Mouse (Mus musculus): ENCODE data around the gene Csf3. TPM values are rescaled to one million over a fixed set of nuclear protein-coding genes. Genes with fewer than 3 reads are reported as not detected.
"Not testable (repeated sequence)": the region's sequence is repeated elsewhere in the genome, so short reads cannot be mapped to it uniquely, and the experiment has no call there.

Csf3 gene
- total RNA-seq, 4 experiments from 2014 or later = not detected

GRCm38 (mm10) chr11:98696454-98697216, 4.4 kb upstream of the Csf3 start:
- DNase-seq (ENCODE audit: low spot score in 2 of 2) = no peak

GRCm38 (mm10) chr11:98697225-98697624, 3.8 kb upstream of the Csf3 start:
- no peak for DNase-seq (ENCODE audit: low spot score in 2 of 2)

- DNase-seq (ENCODE audit: low spot score in 2 of 2) = no peak
Measured at GRCm38 (mm10) chr11:98698849-98699640, 2.0 kb upstream of the Csf3 start.

- DNase-seq (ENCODE audit: low spot score in 2 of 2) = peak in 1 of 2 experiments; percentile 79
Measured at GRCm38 (mm10) chr11:98699911-98700310, 1.2 kb upstream of the Csf3 start.

GRCm38 (mm10) chr11:98702323-98702722, 1.3 kb downstream of the Csf3 start:
- DNase-seq (ENCODE audit: low spot score in 2 of 2) = no peak

- no peak for DNase-seq (ENCODE audit: low spot score in 2 of 2)
Measured at GRCm38 (mm10) chr11:98705021-98705420, 4.0 kb downstream of the Csf3 start.

GRCm38 (mm10) chr11:98707401-98708281, 6.6 kb downstream of the Csf3 start:
- DNase-seq (ENCODE audit: low spot score in 2 of 2) = no peak

- DNase-seq (ENCODE audit: low spot score in 2 of 2) = no peak
Measured at GRCm38 (mm10) chr11:98708282-98708956, 7.4 kb downstream of the Csf3 start.

GRCm38 (mm10) chr11:98709001-98709741, 8.1 kb downstream of the Csf3 start:
- DNase-seq (ENCODE audit: low spot score in 2 of 2) = no peak

GRCm38 (mm10) chr11:98710416-98711045, 9.5 kb downstream of the Csf3 start:
- DNase-seq (ENCODE audit: low spot score in 2 of 2) = peak; percentile 56 to 81

GRCm38 (mm10) chr11:98711046-98711434, 10.0 kb downstream of the Csf3 start:
- DNase-seq (ENCODE audit: low spot score in 2 of 2) = no peak

GRCm38 (mm10) chr11:98712009-98712408, 10.9 kb downstream of the Csf3 start:
- not testable (repeated sequence) for DNase-seq (ENCODE audit: low spot score in 2 of 2)

GRCm38 (mm10) chr11:98713703-98714102, 12.6 kb downstream of the Csf3 start:
- no peak for DNase-seq (ENCODE audit: low spot score in 2 of 2)

GRCm38 (mm10) chr11:98715946-98716345, 14.9 kb downstream of the Csf3 start:
- no peak for DNase-seq (ENCODE audit: low spot score in 2 of 2)

- peak; percentile 66 to 85 for DNase-seq (ENCODE audit: low spot score in 2 of 2)
Measured at GRCm38 (mm10) chr11:98717904-98718303, 16.8 kb downstream of the Csf3 start.

GRCm38 (mm10) chr11:98720756-98721155, 19.7 kb downstream of the Csf3 start:
- DNase-seq (ENCODE audit: low spot score in 2 of 2) = no peak

- peak in 1 of 2 experiments; percentile 76 for DNase-seq (ENCODE audit: low spot score in 2 of 2)
Measured at GRCm38 (mm10) chr11:98721458-98722226, 20.6 kb downstream of the Csf3 start.

GRCm38 (mm10) chr11:98723098-98723497, 22.0 kb downstream of the Csf3 start:
- no peak for DNase-seq (ENCODE audit: low spot score in 2 of 2)

GRCm38 (mm10) chr11:98725926-98726506, 25.0 kb downstream of the Csf3 start:
- no peak for DNase-seq (ENCODE audit: low spot score in 2 of 2)
